Mouse (Mus musculus): Measurements from ENCODE around the gene Ddx51. TPM values are rescaled to one million over a fixed set of nuclear protein-coding genes. Genes with fewer than 3 reads are reported as not detected.

Ddx51 gene
- polyA plus RNA-seq, 1 experiment from 2014 or later, result 16.2 TPM

DNA sequence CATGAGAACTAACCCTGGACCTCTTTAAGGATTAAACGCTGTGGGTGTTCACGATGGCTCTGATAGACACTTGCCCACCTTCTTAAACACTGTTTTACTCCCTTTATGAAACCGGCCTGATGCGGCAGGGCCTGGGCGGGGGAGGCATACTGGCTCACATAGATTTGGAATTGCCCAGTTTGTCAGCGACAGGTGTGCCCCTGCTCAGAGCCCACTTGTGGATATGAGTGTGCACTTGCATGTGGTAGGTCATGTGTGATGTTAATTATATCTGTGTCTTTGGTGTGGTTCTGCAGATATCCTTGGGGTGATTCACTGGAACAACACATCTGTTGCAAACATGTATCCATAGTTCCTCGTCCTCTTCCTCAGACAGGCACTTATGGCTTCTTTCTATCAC, 42.8 kb upstream of the Ddx51 start:
- ATAC-seq (ENCODE audit: low FRiP score, low TSS enrichment) (no peak), DNase-seq (no peak)
- Histone ChIP-seq H3K4me3 (replicated peaks; ENCODE audit: low read depth, low read length) (no peak overlapping the region), H3K36me3 (ENCODE audit: control insufficient read depth, insufficient read depth, low read length) (0 out of 2 replicates have a peak, but pooled peaks cover 7% of the 10 kb centered on the region), H3K9me3 (ENCODE audit: control insufficient read depth, low read length) (no peaks in the 10 kb centered on the region), H3K4me1 (ENCODE audit: control insufficient read depth, insufficient read depth, low read length) (peaks cover 2% of the 10 kb centered on the region; the same call in 1 of the 2 replicates), H3K27me3 (ENCODE audit: control insufficient read depth, insufficient read depth, low read length) (no peaks in the 10 kb centered on the region), H3K27ac (replicated peaks; ENCODE audit: low read depth, low read length) (no peak overlapping the region), H3K4me2 (ENCODE audit: low read length) (no peak overlapping the region), H3K9ac (replicated peaks; ENCODE audit: low read length) (no peak overlapping the region)
- 88% methylated on average over 7 of the region's 7 CpGs for WGBS

DNA sequence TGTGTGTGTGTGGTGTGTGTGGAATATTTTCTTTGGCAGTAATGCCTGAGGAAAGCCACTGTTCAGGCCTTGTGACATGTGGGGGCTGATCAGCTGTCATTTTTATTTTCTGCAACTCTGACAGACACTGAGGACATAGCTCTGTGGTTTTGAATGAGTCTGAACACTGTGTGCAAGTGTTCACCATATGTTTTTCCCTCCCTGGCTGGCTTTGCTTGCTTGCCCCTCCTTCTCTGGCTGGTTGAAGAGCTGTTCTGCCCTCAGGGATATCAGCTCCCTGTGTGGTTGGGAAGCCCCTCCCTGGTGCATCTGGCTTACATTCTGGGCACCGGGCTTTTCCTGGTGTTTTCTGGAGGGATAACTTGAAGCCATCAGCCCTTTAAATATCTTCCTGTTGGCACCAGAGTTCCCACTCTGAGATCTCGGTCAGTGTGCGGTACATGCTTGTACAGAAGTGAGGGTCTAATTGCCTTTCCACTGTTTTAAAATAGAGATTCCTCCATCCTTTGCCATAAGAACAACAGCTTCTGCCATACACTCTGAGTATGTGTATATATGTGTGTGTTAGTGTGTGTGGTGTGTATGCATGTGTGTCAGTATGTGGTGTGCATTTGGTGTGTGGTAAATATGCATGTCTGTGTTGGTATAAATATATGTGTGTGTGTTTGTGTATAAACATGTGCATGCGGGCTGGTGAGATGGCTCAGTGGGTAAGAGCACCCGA, 41.7 kb upstream of the Ddx51 start:
- Histone ChIP-seq H3K9ac (replicated peaks; ENCODE audit: low read length) (no peak overlapping the region), H3K4me2 (ENCODE audit: low read length) (no peak overlapping the region), H3K4me1 (ENCODE audit: control insufficient read depth, insufficient read depth, low read length) (peaks cover 2% of the 10 kb centered on the region; the same call in 1 of the 2 replicates), H3K27me3 (ENCODE audit: control insufficient read depth, insufficient read depth, low read length) (no peaks in the 10 kb centered on the region), H3K36me3 (ENCODE audit: control insufficient read depth, insufficient read depth, low read length) (0 out of 2 replicates have a peak, but pooled peaks cover 7% of the 10 kb centered on the region), H3K27ac (replicated peaks; ENCODE audit: low read depth, low read length) (no peak overlapping the region), H3K4me3 (replicated peaks; ENCODE audit: low read depth, low read length) (no peak overlapping the region), H3K9me3 (ENCODE audit: control insufficient read depth, low read length) (no peaks in the 10 kb centered on the region)
- DNase-seq (peak; percentile 11), ATAC-seq (ENCODE audit: low FRiP score, low TSS enrichment) (no peak)
- WGBS, result 86% methylated on average over 5 of the region's 5 CpGs

DNA sequence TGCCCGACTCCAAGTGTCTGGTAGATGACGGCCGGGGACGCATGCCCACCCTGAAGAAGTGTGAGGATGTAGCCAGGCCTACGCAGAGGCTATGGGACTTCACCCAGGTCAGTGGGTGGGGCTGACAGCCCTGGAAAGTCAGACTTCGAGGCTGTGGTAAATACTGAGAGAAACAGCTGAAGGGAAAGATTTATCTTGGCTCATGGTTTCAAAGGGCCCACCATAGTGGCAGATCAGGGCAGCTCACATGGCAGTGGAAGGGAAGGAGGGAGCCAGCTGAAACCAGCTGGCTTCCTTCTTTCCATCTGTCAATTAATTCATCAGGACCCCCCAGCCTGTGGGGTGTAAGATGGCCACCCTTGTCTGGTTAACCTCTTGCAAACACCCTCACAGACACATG, 34.0 kb upstream of the Ddx51 start:
- H3K9me3 ChIP-seq (ENCODE audit: control insufficient read depth, low read length), result no peaks in the 10 kb centered on the region
- no peak overlapping the region for H3K9ac ChIP-seq (replicated peaks; ENCODE audit: low read length)
- H3K4me1 ChIP-seq (ENCODE audit: control insufficient read depth, insufficient read depth, low read length), result no peaks in the 10 kb centered on the region
- no peak overlapping the region for H3K4me2 ChIP-seq (ENCODE audit: low read length)
- no peak overlapping the region for H3K4me3 ChIP-seq (replicated peaks; ENCODE audit: low read depth, low read length)
- no peak for DNase-seq
- no peak for ATAC-seq (ENCODE audit: low FRiP score, low TSS enrichment)
- no peak overlapping the region for H3K27ac ChIP-seq (replicated peaks; ENCODE audit: low read depth, low read length)
- 0 out of 2 replicates have a peak, but pooled peaks cover 7% of the 10 kb centered on the region for H3K36me3 ChIP-seq (ENCODE audit: control insufficient read depth, insufficient read depth, low read length)
- no peaks in the 10 kb centered on the region for H3K27me3 ChIP-seq (ENCODE audit: control insufficient read depth, insufficient read depth, low read length)
- WGBS, result 90% methylated on average over 6 of the region's 6 CpGs

DNA sequence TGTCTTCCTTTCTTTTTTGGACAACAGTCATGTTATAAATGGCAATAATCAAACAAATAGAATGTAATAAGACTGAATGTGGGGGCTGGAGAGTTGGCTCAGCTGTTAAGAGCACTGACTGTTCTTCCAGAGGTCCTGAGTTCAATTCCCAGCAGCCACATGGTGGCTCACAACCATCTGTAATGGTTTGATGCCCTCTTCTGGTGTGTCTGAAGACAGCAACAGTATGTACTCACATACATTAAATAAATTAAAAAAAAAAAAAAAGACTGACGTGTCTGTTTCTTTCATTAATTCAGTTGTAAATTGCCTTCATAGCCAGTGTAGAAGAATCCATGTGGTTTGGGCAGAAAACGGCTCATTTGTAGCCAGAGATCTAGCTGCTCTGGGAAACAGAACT, 28.9 kb upstream of the Ddx51 start:
- Histone ChIP-seq H3K9me3 (ENCODE audit: control insufficient read depth, low read length) (no peaks in the 10 kb centered on the region), H3K4me3 (replicated peaks; ENCODE audit: low read depth, low read length) (no peak overlapping the region), H3K27me3 (ENCODE audit: control insufficient read depth, insufficient read depth, low read length) (no peaks in the 10 kb centered on the region), H3K4me1 (ENCODE audit: control insufficient read depth, insufficient read depth, low read length) (no peaks in the 10 kb centered on the region), H3K4me2 (ENCODE audit: low read length) (no peak overlapping the region), H3K9ac (replicated peaks; ENCODE audit: low read length) (no peak overlapping the region), H3K36me3 (ENCODE audit: control insufficient read depth, insufficient read depth, low read length) (no peaks in the 10 kb centered on the region), H3K27ac (replicated peaks; ENCODE audit: low read depth, low read length) (no peak overlapping the region)
- WGBS, result 82% methylated on average over 2 of the region's 2 CpGs
- no peak for DNase-seq
- no peak for ATAC-seq (ENCODE audit: low FRiP score, low TSS enrichment)

DNA sequence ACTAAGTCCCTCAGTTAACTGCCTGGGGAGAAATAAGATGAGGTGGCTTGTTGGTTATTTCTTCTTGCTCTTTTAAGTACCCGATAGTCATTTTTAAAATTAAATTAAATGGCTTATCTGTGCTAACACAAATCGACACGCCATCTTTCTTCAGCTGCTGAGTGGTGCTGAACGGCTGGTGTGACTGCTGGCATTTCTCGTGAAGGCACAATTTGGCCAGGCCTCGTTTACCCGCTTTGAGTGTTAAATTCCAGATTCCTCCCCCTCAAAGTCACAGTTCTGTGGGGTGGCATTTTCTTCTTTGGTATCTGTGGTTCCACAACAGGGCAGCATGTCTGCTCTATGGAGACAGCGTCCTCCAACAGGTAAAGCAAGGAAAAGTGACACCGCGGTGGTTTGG, 25.9 kb upstream of the Ddx51 start:
- H3K36me3 ChIP-seq (ENCODE audit: control insufficient read depth, insufficient read depth, low read length), result no peaks in the 10 kb centered on the region
- H3K4me3 ChIP-seq (replicated peaks; ENCODE audit: low read depth, low read length), result no peak overlapping the region
- H3K27ac ChIP-seq (replicated peaks; ENCODE audit: low read depth, low read length), result no peak overlapping the region
- no peaks in the 10 kb centered on the region for H3K4me1 ChIP-seq (ENCODE audit: control insufficient read depth, insufficient read depth, low read length)
- H3K9me3 ChIP-seq (ENCODE audit: control insufficient read depth, low read length), result no peaks in the 10 kb centered on the region
- no peak overlapping the region for H3K4me2 ChIP-seq (ENCODE audit: low read length)
- ATAC-seq (ENCODE audit: low FRiP score, low TSS enrichment) (no peak), DNase-seq (peak; percentile 12)
- 79% methylated on average over 10 of the region's 10 CpGs for WGBS
- H3K9ac ChIP-seq (replicated peaks; ENCODE audit: low read length), result no peak overlapping the region
- H3K27me3 ChIP-seq (ENCODE audit: control insufficient read depth, insufficient read depth, low read length), result no peaks in the 10 kb centered on the region

DNA sequence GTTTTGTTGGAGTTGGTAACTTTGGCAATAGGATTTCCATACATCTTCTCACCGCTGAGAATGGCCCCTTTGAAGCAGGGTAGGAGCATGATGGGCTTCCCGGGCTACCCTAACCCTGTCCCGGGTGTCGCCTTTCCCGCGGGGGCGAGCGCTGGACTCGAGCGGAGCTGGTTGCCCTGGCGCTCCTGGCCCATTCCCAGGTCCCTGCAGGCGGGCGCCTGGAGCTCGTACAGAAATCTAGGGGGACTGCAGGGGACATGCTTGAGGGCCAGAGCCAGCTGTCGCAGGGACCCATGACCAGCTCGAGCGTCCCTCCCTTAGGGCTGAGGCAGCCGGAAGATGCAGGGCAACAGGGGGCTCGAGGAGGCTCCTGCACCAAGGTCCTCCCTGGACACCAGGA, 25.1 kb upstream of the Ddx51 start:
- Histone ChIP-seq H3K9ac (replicated peaks; ENCODE audit: low read length) (no peak overlapping the region), H3K4me2 (ENCODE audit: low read length) (no peak overlapping the region)
- ATAC-seq (ENCODE audit: low FRiP score, low TSS enrichment), result no peak

DNA sequence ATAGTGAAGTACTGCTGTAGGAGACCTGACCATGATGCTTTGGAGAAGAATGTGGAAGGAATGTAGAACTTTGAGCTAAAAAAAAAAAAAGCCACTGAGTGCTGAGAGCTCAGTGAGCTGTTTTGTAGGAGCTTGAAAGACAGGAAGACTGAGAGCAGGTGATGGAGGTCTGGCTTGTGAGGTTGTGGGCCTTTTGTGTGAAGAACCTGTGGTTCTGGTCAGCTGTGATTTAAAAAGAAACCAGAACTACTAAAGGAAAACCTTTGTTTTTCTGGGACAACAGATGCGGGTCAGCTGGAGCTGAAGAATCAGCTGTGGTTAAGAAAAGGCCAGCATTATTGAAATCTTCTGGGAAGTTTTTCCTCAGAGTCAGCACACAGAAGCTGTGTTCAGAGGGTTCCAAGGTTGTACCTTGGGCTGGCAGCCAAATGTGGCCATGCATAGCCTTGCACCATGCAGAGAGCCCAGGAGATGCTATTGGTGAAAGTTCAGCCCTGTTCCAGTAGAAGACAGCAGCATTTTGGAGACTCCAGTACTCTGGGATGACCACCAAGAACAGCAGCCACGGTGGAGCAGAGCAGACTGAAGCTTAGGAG, 23.6 kb upstream of the Ddx51 start:
- H3K4me3 ChIP-seq (replicated peaks; ENCODE audit: low read depth, low read length), result no peak overlapping the region
- no peak overlapping the region for H3K27ac ChIP-seq (replicated peaks; ENCODE audit: low read depth, low read length)
- DNase-seq (no peak), ATAC-seq (ENCODE audit: low FRiP score, low TSS enrichment) (no peak)
- 82% methylated on average over 2 of the region's 2 CpGs for WGBS
- H3K4me2 ChIP-seq (ENCODE audit: low read length), result no peak overlapping the region
- H3K27me3 ChIP-seq (ENCODE audit: control insufficient read depth, insufficient read depth, low read length), result no peaks in the 10 kb centered on the region
- H3K9ac ChIP-seq (replicated peaks; ENCODE audit: low read length), result no peak overlapping the region
- H3K4me1 ChIP-seq (ENCODE audit: control insufficient read depth, insufficient read depth, low read length), result no peaks in the 10 kb centered on the region
- H3K36me3 ChIP-seq (ENCODE audit: control insufficient read depth, insufficient read depth, low read length), result no peaks in the 10 kb centered on the region
- H3K9me3 ChIP-seq (ENCODE audit: control insufficient read depth, low read length), result no peaks in the 10 kb centered on the region

More for the DNA sequence above, 25.1 kb upstream of the Ddx51 start:
- Histone ChIP-seq H3K9me3 (ENCODE audit: control insufficient read depth, low read length) (no peaks in the 10 kb centered on the region), H3K4me3 (replicated peaks; ENCODE audit: low read depth, low read length) (no peak overlapping the region), H3K4me1 (ENCODE audit: control insufficient read depth, insufficient read depth, low read length) (no peaks in the 10 kb centered on the region), H3K27ac (replicated peaks; ENCODE audit: low read depth, low read length) (no peak overlapping the region), H3K36me3 (ENCODE audit: control insufficient read depth, insufficient read depth, low read length) (no peaks in the 10 kb centered on the region), H3K27me3 (ENCODE audit: control insufficient read depth, insufficient read depth, low read length) (no peaks in the 10 kb centered on the region)
- peak; percentile 8 for DNase-seq
- 27% methylated on average over 19 of the region's 19 CpGs for WGBS

DNA sequence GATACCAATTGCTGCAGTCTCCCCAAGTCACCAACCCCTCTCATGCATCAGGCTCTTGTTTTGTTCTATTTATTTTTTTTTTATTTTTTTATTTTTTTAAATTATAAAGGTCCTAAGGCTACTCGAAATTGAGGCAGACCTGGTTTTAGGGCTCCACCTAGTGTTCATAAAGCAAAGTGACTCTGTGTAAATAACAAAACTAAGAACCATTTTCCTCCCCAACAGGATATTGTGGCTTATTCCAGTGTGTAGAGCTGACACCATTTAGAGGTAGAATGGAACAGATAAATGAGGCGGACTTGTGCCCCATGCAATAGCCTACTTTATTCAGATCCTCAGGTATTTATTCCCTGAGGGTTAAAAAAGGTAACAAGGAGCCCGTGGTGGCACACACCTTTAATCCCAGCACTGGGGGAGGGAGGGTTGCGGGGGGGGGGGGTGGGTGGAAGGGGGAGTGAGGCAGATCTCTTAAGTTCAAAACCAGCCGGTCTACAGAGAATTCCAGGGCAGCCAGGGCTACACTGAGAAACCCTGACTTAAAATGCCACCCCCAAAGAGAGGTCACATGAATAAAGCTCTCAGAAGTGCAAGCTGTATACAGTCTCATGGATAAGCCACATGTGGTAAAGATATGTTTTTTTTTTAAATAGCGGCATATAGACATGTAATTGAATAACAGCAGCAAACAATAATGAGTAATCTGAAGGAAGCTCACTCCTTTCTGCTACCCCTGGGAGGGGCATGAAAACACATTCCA, 17.1 kb upstream of the Ddx51 start:
- WGBS, result 37% methylated on average over 6 of the region's 6 CpGs
- Histone ChIP-seq H3K4me3 (replicated peaks; ENCODE audit: low read depth, low read length) (no peak overlapping the region), H3K27me3 (ENCODE audit: control insufficient read depth, insufficient read depth, low read length) (no peaks in the 10 kb centered on the region), H3K4me1 (ENCODE audit: control insufficient read depth, insufficient read depth, low read length) (no peaks in the 10 kb centered on the region), H3K9me3 (ENCODE audit: control insufficient read depth, low read length) (no peaks in the 10 kb centered on the region), H3K27ac (replicated peaks; ENCODE audit: low read depth, low read length) (no peak overlapping the region), H3K4me2 (ENCODE audit: low read length) (no peak overlapping the region), H3K9ac (replicated peaks; ENCODE audit: low read length) (no peak overlapping the region), H3K36me3 (ENCODE audit: control insufficient read depth, insufficient read depth, low read length) (no peaks in the 10 kb centered on the region)
- DNase-seq (peak; percentile 84), ATAC-seq (ENCODE audit: low FRiP score, low TSS enrichment) (no peak)

All from midbrain, embryonic 14.5 days (tissue).